Mouse (Mus musculus) erythroblast, embryonic 14.5 days (primary cell): ENCODE measurements around the gene Drc3. TPM values are rescaled to one million over a fixed set of nuclear protein-coding genes. Genes with fewer than 3 reads are reported as not detected.

Source experiments
- H3K27me3 ChIP-seq: 2 replicates; pipeline ENCODE4 v1.6.1; 2012; ENCODE audit warnings: inconsistent platforms; ENCODE audit not compliant: control insufficient read depth
- H3K36me3 ChIP-seq: 2 replicates; pipeline ENCODE4 v1.6.1; 2012; ENCODE audit warnings: mild to moderate bottlenecking, inconsistent platforms; ENCODE audit not compliant: control insufficient read depth
- H3K4me1 ChIP-seq: 2 replicates; pipeline ENCODE4 v1.6.1; 2012; ENCODE audit warnings: inconsistent platforms; ENCODE audit not compliant: control insufficient read depth
- H3K4me3 ChIP-seq: replicated peaks from 2 replicates; pipeline ENCODE3; 2012; ENCODE audit warnings: moderate library complexity, mild to moderate bottlenecking, inconsistent platforms
- H3K9me3 ChIP-seq: 2 replicates; pipeline ENCODE4 v1.6.1; 2012; ENCODE audit warnings: low read length, inconsistent platforms, mixed read lengths; ENCODE audit not compliant: control insufficient read depth
- GATA1 ChIP-seq: IDR thresholded peaks from 2 replicates; pipeline ENCODE4 v1.6.1; 2012; ENCODE audit warnings: low read length, inconsistent platforms, mixed read lengths
- TAL1 ChIP-seq: IDR thresholded peaks from 3 replicates; pipeline ENCODE4 v1.6.1; 2012; ENCODE audit warnings: low read length, inconsistent platforms, mixed read lengths
- polyA plus RNA-seq: library from polyadenylated mRNA; stranded (reverse); fragments of >175 nt; gene quantifications from 2 replicates; pipeline ENCODE4 v1.2.3, GENCODE M21; 2012

Gene Drc3
- polyA plus RNA-seq, 1 experiment = not detected

DNA sequence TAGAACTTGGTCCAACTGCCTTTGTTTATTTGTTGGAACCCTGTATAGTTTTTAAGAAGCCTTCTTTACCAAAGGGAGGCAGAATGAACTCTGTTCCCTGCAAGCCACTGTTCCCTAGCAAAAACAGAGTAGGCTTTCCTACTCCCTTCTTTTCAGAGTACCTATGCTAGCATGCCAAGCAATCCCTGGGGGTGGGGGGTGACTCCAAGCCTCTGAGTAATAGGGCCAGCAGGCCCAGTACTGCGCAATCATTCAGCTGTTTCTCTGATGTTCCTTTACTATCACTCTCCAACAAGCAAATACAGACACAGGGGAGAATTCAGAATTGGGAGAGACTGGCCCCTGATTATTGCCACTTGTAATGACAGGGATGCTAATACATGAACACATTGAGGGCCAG is 53.5 kb downstream of the Drc3 start:
- Histone ChIP-seq H3K27me3 (no peaks in the 10 kb centered on the region), H3K9me3 (no peaks in the 10 kb centered on the region), H3K4me1 (no peaks in the 10 kb centered on the region), H3K4me3 (no peak overlapping the region), H3K36me3 (peaks cover 92% of the 10 kb centered on the region)
- TF ChIP-seq TAL1 (no peak), GATA1 (no peak)

DNA sequence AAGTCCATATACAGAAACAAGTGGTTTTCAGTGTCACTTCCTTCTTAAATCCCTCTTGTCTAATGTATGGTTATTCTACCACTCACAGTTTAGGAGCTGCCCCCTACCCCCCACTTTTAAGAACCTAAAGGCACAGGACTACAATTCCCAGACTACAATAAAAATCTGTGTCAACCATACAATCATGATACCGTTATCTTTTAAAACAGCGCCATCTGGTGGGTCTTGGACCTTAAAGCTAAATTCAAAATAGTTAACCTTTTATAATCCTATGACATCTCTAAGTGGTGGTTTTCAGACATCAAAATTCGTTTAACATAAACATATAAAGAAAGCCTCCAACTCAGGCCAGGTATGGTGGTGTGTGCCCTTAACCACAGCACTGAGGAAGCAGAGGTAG is 59.0 kb downstream of the Drc3 start:
- Histone ChIP-seq H3K36me3 (peaks cover 52% of the 10 kb centered on the region), H3K4me3 (no peak overlapping the region), H3K27me3 (no peaks in the 10 kb centered on the region), H3K9me3 (no peaks in the 10 kb centered on the region), H3K4me1 (peaks cover 26% of the 10 kb centered on the region)
- TF ChIP-seq GATA1 = no peak
- TF ChIP-seq TAL1 = no peak

DNA sequence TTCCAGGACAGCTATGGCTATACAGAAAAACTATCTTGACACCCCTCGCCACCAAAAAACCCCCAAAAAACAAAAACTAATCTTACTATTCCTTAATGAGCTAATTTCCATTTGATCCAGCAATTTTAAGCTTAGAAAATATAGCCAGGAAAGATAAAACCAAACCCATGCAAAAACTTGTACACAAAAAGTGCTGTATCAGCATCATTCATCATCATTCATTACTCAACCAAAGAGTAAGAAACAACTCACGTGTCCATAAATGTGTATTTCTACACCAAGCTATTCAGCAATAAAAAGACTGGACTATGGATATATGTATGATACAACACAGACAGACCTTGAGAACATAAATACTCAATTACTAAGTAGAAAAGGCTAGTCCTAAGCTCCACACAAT is 59.8 kb downstream of the Drc3 start:
- Histone ChIP-seq H3K9me3 (no peaks in the 10 kb centered on the region), H3K36me3 (peaks cover 45% of the 10 kb centered on the region), H3K4me3 (no peak overlapping the region), H3K4me1 (peaks cover 29% of the 10 kb centered on the region), H3K27me3 (no peaks in the 10 kb centered on the region)
- TF ChIP-seq TAL1 (no peak), GATA1 (no peak)

DNA sequence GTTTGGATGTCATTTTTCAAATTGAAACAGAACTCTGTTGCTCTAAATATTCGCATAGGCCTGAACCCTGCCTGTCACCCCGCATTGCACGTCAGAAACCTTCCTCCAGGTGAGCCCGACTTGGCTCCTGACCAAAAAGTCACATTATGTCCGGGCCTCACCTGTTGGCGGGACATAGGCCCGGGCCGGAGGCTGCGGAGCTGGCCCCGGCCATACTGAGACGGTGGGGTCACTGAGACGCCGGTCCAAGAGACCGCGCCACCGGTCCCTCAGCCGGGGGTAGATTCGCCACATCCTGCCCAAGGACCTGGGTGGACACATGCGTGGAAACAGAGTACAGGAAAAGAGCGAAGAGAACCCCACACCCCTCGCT is 63.4 kb downstream of the Drc3 start:
- peak overlapping the region; percentile 97 for H3K4me3 ChIP-seq
- no peaks in the 10 kb centered on the region for H3K27me3 ChIP-seq
- peaks cover 26% of the 10 kb centered on the region for H3K36me3 ChIP-seq
- no peak for TF ChIP-seq GATA1
- TF ChIP-seq TAL1 = no peak
- peaks cover 50% of the 10 kb centered on the region for H3K4me1 ChIP-seq
- H3K9me3 ChIP-seq = no peaks in the 10 kb centered on the region

DNA sequence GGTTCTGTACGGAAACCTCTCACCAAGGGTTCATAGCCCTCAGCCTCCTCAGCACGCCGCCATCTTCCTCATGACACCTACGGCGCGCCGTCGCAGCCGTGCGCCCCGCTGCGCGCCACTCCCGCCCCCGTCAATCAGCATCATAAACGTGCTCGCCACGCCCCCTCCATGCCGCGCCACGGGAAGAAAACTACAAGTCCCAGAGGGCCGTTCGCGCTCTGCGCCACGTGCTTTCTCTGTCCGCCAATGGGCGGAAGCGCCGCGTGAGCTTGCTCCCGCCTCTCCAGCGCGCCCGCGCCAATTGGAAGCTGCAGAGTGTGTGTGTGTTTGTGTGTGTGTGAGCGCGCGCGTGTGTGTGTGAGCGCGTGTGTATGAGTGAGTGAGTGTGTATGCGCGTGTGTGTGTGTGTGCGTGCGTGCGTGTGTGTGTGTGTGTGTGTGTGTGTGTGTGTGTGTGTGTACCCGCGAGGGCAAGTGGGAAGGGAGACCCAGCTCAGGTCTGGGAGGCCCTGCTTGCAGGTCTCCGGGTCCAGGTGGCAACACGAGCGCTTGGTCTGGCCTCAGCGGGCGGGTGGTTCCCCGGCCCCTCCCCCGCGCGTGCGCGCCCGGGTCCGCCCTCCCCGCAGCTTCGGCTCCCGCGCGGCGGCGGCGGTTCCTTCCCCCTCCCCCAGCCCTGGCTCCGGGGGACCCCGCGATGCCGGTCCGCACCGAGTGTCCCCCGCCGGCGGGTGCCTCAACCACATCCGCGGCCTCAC is 64.0 kb downstream of the Drc3 start, which contains the start of gene Gid4:
TSS of gene Gid4 (plus strand) at position 183 of the 754 bp plus-strand sequence.
- Histone ChIP-seq H3K4me1 (peaks cover 52% of the 10 kb centered on the region), H3K4me3 (peak within 1 kb of the TSS; percentile 97), H3K36me3 (peaks cover 24% of the 10 kb centered on the region), H3K27me3 (no peaks in the 10 kb centered on the region), H3K9me3 (no peaks in the 10 kb centered on the region)
- TF ChIP-seq GATA1 (no peak), TAL1 (no peak)

DNA sequence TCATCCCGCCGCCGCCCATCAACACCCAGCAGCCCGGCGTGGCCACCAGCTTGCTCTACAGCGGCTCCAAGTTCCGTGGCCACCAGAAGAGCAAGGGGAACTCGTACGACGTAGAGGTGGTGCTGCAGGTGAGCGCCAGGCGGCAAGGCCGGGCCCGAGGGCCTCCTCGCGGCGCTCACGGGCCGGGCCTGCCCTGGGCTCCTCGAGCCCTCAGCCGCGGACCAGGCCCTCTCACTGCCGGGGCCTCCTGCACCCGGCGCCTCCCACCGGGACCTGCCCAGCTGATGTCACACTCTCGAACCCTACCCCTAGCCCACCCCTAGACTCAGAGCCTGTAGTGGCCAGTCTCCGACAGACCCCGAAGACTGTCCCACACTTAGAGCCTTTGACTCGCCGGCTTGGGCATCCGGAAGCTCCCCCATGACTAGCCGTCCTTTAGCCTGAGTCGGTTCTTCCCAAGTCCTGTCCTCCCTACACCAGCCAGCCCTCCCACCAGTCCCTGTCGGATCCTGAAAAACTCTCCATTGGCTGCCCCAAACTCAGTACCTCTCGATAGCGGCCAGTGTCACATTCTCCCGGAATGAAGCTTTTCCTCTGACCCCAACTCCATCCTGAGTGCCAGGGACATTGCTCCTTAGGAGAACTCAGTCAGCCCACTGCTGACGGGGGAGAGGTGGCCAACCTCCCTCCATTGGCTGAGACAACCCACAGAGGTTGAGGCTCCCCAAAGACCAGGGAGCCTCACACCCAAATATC is 64.8 kb downstream of the Drc3 start, which contains the start of gene Atpaf2:
TSS of gene Atpaf2 (minus strand) at position 741 of the 756 bp plus-strand sequence.
- H3K36me3 ChIP-seq = peaks cover 24% of the 10 kb centered on the region
- TF ChIP-seq TAL1 (no peak), GATA1 (no peak)
- H3K27me3 ChIP-seq = no peaks in the 10 kb centered on the region
- H3K9me3 ChIP-seq = no peaks in the 10 kb centered on the region
- peak within 1 kb of the TSS; percentile 97 for H3K4me3 ChIP-seq
- peaks cover 54% of the 10 kb centered on the region for H3K4me1 ChIP-seq

DNA sequence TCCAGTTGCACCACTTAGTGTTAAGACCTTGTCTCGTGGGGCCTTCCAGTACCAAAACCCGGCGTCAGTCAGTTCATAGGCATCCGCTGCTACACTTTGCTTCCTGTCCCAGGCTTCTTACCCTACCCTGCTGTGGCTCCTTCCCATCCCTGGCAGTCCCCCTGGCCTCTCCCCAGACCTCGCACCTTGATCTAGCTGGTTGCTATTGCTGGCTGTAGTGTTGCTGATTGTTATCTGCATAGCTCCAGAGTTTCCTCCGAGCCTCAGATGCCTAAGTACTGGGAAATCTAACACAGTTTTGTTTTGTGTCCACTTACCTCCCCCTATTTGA is 65.3 kb downstream of the Drc3 start:
- peaks cover 55% of the 10 kb centered on the region for H3K4me1 ChIP-seq
- peak overlapping the region; percentile 97 for H3K4me3 ChIP-seq
- H3K36me3 ChIP-seq = peaks cover 23% of the 10 kb centered on the region
- no peaks in the 10 kb centered on the region for H3K9me3 ChIP-seq
- TF ChIP-seq GATA1 (peak; percentile 63), TAL1 (no peak)
- H3K27me3 ChIP-seq = no peaks in the 10 kb centered on the region

DNA sequence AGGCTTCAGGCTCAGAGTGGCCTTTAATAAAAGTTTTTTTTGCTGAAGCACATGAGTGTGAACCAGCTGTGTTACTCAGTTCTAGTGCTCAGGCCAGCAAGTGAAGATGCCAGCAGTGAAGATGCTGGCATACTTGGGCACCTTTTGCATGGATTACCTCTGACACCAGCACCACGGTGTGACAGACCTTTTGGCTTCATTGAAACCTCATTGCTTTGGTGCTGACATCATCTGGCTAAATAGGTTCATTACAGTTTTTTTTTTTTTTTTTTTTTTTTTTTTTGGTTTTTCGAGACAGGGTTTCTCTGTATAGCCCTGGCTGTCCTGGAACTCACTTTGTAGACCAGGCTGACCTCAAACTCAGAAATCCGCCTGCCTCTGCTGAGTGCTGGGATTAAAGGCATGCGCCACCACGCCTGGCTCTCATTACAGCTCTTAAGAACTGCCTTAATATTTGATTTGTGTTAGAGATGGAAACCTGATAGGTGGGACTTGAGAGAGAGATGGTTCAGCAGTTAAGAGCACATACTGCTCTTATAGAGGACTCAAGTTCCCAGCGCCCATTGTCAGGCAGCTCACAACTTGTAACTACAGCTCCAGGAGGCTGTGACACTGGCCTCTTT is 69.0 kb downstream of the Drc3 start:
- Histone ChIP-seq H3K36me3 (peaks cover 31% of the 10 kb centered on the region), H3K4me1 (peaks cover 30% of the 10 kb centered on the region), H3K4me3 (no peak overlapping the region), H3K27me3 (no peaks in the 10 kb centered on the region), H3K9me3 (no peaks in the 10 kb centered on the region)
- no peak; the same call in 2 of the 3 replicates for TF ChIP-seq TAL1
- TF ChIP-seq GATA1 = no peak

DNA sequence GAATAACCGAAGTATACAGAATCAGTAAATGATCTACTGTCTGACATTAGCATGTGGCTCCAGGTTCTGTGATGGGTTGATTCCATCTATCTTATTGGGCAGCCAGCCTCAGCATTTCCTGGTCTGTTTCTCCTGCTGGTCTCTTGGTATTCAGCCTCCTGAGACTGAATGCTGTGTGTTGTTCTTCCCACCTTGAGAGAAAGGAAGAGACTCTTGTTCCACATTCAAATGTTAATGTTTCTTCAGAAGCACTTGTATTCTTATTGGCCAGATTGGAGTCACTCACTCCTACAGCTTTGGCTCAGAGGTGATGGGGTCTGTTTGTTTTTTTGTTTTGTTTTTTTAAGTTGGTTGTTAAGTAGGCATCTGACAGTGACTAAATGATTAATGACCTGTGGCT is 69.9 kb downstream of the Drc3 start:
- Histone ChIP-seq H3K4me3 (no peak overlapping the region), H3K27me3 (no peaks in the 10 kb centered on the region), H3K4me1 (peaks cover 26% of the 10 kb centered on the region), H3K9me3 (no peaks in the 10 kb centered on the region), H3K36me3 (peaks cover 39% of the 10 kb centered on the region)
- no peak for TF ChIP-seq GATA1
- no peak for TF ChIP-seq TAL1
